Mouse (Mus musculus) lung, adult 2 months (tissue): ENCODE results near the gene Baz1a. TPM values are rescaled to one million over a fixed set of nuclear protein-coding genes. Genes with fewer than 3 reads are reported as not detected.
A peak's percentile ranks its signal among the peaks of the same experiment; 100 is the strongest.

Experiments
- DNase-seq: peaks from one replicate; pipeline ENCODE4 v3.0.0; 2022
- H3K4me1 ChIP-seq: fragments of 200-500 bp; 2 replicates; pipeline ENCODE4 v1.6.1; 2011; ENCODE audit warnings: low read length; ENCODE audit not compliant: control insufficient read depth, insufficient read depth
- H3K4me3 ChIP-seq: fragments of 200-500 bp; replicated peaks from 2 replicates; pipeline ENCODE3; 2011; ENCODE audit warnings: low read depth, mild to moderate bottlenecking, control low read depth, low read length; ENCODE audit errors: extremely low read depth
- CTCF ChIP-seq: fragments of 200-500 bp; IDR thresholded peaks from 2 replicates; pipeline ENCODE4 v1.5.1; 2011; ENCODE audit warnings: mild to moderate bottlenecking, low read length, control low read depth; ENCODE audit not compliant: insufficient read depth
- POLR2A ChIP-seq: fragments of 200-500 bp; IDR thresholded peaks from 2 replicates; pipeline ENCODE4 v1.6.1; 2011; ENCODE audit warnings: low read depth, mild to moderate bottlenecking, control low read depth, low read length, borderline replicate concordance; ENCODE audit errors: extremely low read depth
- WGBS: fragments of 180-500 bp; shearing (Covaris S2); methylation state at CpG from one replicate; pipeline ENCODE4 v1.1.7; 2018; 5-methylcytosine and 5-hydroxymethylcytosine counted together
- polyA plus RNA-seq: library from polyadenylated mRNA; depleted of rRNA; stranded (reverse); fragments of >200 nt; gene quantifications from 2 replicates; pipeline ENCODE4 v1.2.3, GENCODE M21; 2012; rRNA removed

Gene Baz1a
- polyA plus RNA-seq, 1 experiment: 5.5 TPM

- under 1% methylated on average over 36 of the region's 36 CpGs for WGBS
Observed at GRCm38 (mm10) chr12:54861991-54862605, 152.1 kb downstream of the Baz1a start.

GRCm38 (mm10) chr12:54859531-54859930, 154.6 kb downstream of the Baz1a start:
- 41% methylated on average over 6 of the region's 6 CpGs for WGBS
- Histone ChIP-seq H3K4me3 (no peak overlapping the region), H3K4me1 (peaks cover 3% of the 10 kb centered on the region)
- DNase-seq: no peak
- TF ChIP-seq POLR2A (no peak), CTCF (no peak)

More at GRCm38 (mm10) chr12:54861991-54862605, 152.1 kb downstream of the Baz1a start:
- peak; percentile 71 for DNase-seq
- H3K4me3 ChIP-seq: peak overlapping the region; percentile 67
- TF ChIP-seq POLR2A: no peak
- TF ChIP-seq CTCF: no peak
- H3K4me1 ChIP-seq: peaks cover 3% of the 10 kb centered on the region

GRCm38 (mm10) chr12:54850551-54850950, 163.6 kb downstream of the Baz1a start:
- Histone ChIP-seq H3K4me1 (no peaks in the 10 kb centered on the region), H3K4me3 (no peak overlapping the region)
- DNase-seq: no peak
- 79% methylated on average over 2 of the region's 2 CpGs for WGBS
- TF ChIP-seq POLR2A (no peak), CTCF (no peak)

GRCm38 (mm10) chr12:54844415-54844814, 169.7 kb downstream of the Baz1a start:
- Histone ChIP-seq H3K4me1 (no peaks in the 10 kb centered on the region), H3K4me3 (no peak overlapping the region)
- no peak for DNase-seq
- no peak for TF ChIP-seq CTCF
- no peak for TF ChIP-seq POLR2A

Other genes with a start within 250 kb of the Baz1a start
- gene Snx6, start 218.6 kb downstream of the Baz1a start, polyA plus RNA-seq: 14.4 and 17.0 TPM in 2 replicates
- 12.5 and 27.8 TPM in 2 replicates for gene Cfl2, start 151.5 kb downstream of the Baz1a start, polyA plus RNA-seq
- gene Gm20403, start 27.8 kb downstream of the Baz1a start, polyA plus RNA-seq: not detected in 2 replicates
- 3.3 and 6.4 TPM in 2 replicates for gene 2700097O09Rik, start 65.8 kb upstream of the Baz1a start, polyA plus RNA-seq
- 16.7 and 21.0 TPM in 2 replicates for gene Srp54a, start 65.9 kb upstream of the Baz1a start, polyA plus RNA-seq
- gene Fam177a, start 110.1 kb upstream of the Baz1a start, polyA plus RNA-seq: 17.7 and 22.7 TPM in 2 replicates
- gene Srp54b, start 140.8 kb upstream of the Baz1a start, polyA plus RNA-seq: 15.9 and 27.4 TPM in 2 replicates
- gene 1700047I17Rik2, start 185.2 kb upstream of the Baz1a start, polyA plus RNA-seq: not detected in 2 replicates
- gene Srp54c, start 215.8 kb upstream of the Baz1a start, polyA plus RNA-seq: 5.4 and 7.9 TPM in 2 replicates